Mouse (Mus musculus) midbrain, embryonic 14.5 days (tissue): ENCODE results near the gene Il9r. TPM values are rescaled to one million over a fixed set of nuclear protein-coding genes. Genes with fewer than 3 reads are reported as not detected.

ENCODE experiments used
- ATAC-seq: fragments of 200-750 bp; cut with Nextera tagmentation; 2 replicates; pipeline ENCODE4 v1.8.0; 2017; ENCODE audit warnings: moderate number of reproducible peaks, moderate library complexity; ENCODE audit not compliant: low FRiP score, low TSS enrichment
- DNase-seq: peaks from one replicate; pipeline ENCODE4 v3.0.0-alpha.2; 2015
- H3K27ac ChIP-seq: fragments of 300-500 bp; sonication (generic); replicated peaks from 2 replicates; pipeline ENCODE4 v1.5.1; 2014; ENCODE audit warnings: mild to moderate bottlenecking, low read depth, low read length, moderate library complexity
- H3K27me3 ChIP-seq: fragments of 300-500 bp; sonication (generic); 2 replicates; pipeline ENCODE4 v1.6.1; 2014; ENCODE audit warnings: low read length, control low read depth, mixed read lengths; ENCODE audit not compliant: control insufficient read depth, insufficient read depth
- H3K36me3 ChIP-seq: fragments of 300-500 bp; sonication (generic); 2 replicates; pipeline ENCODE4 v1.6.1; 2014; ENCODE audit warnings: low read length, control low read depth; ENCODE audit not compliant: control insufficient read depth, insufficient read depth
- H3K4me1 ChIP-seq: fragments of 300-500 bp; sonication (generic); 2 replicates; pipeline ENCODE4 v1.6.1; 2014; ENCODE audit warnings: mild to moderate bottlenecking, antibody characterized with exemption, low read length, control low read depth; ENCODE audit not compliant: control insufficient read depth, insufficient read depth
- H3K4me2 ChIP-seq: fragments of 300-500 bp; sonication (generic); 2 replicates; pipeline ENCODE4 v1.6.1; 2014; ENCODE audit warnings: mild to moderate bottlenecking, low read length, moderate library complexity
- H3K4me3 ChIP-seq: fragments of 300-500 bp; sonication (generic); replicated peaks from 2 replicates; pipeline ENCODE4 v1.5.1; 2014; ENCODE audit warnings: low read depth, low read length
- H3K9ac ChIP-seq: fragments of 300-500 bp; sonication (generic); replicated peaks from 2 replicates; pipeline ENCODE4 v1.6.1; 2014; ENCODE audit warnings: mild to moderate bottlenecking, low read length, moderate library complexity
- H3K9me3 ChIP-seq: fragments of 300-500 bp; sonication (generic); 2 replicates; pipeline ENCODE4 v1.6.1; 2016; ENCODE audit warnings: low read length, control low read depth, mixed read lengths; ENCODE audit not compliant: control insufficient read depth
- WGBS: fragments of 180-500 bp; shearing (Covaris S2); extraction: QIAGEN DNeasy Blood & Tissue Kit; methylation state at CpG from one replicate; pipeline ENCODE4 v1.1.7; 2014; 5-methylcytosine and 5-hydroxymethylcytosine counted together
- polyA plus RNA-seq: library from polyadenylated mRNA; unstranded; fragments of >200 nt; fragmentation: Nextera tagmentation; extraction: Ambion mirVana; gene quantifications from 2 replicates; pipeline ENCODE4 v1.2.1, GENCODE M21; 2014

Gene Il9r
- polyA plus RNA-seq, 1 experiment from 2014 or later: not detected

- Histone ChIP-seq H3K27me3 (no peaks in the 10 kb centered on the region), H3K9ac (no peak overlapping the region), H3K4me2 (no peak overlapping the region), H3K36me3 (no peaks in the 10 kb centered on the region), H3K27ac (no peak overlapping the region), H3K9me3 (no peaks in the 10 kb centered on the region), H3K4me3 (no peak overlapping the region), H3K4me1 (no peaks in the 10 kb centered on the region)
- 88% methylated on average over 4 of the region's 4 CpGs for WGBS
- DNase-seq (no peak), ATAC-seq (no peak)
These were observed 12.8 kb downstream of the Il9r start for GRCm38 (mm10) chr11:32187256-32187655.

GRCm38 (mm10) chr11:32186031-32186430 is 14.0 kb downstream of the Il9r start:
- ATAC-seq (no peak), DNase-seq (no peak)
- Histone ChIP-seq H3K9ac (no peak overlapping the region), H3K36me3 (no peaks in the 10 kb centered on the region), H3K27me3 (no peaks in the 10 kb centered on the region), H3K9me3 (no peaks in the 10 kb centered on the region), H3K4me1 (no peaks in the 10 kb centered on the region), H3K4me3 (no peak overlapping the region), H3K27ac (no peak overlapping the region), H3K4me2 (no peak overlapping the region)
- 83% methylated on average over 3 of the region's 3 CpGs for WGBS

GRCm38 (mm10) chr11:32184469-32184868 is 15.6 kb downstream of the Il9r start:
- no peaks in the 10 kb centered on the region for H3K9me3 ChIP-seq
- H3K4me2 ChIP-seq: no peak overlapping the region
- no peak overlapping the region for H3K27ac ChIP-seq
- no peaks in the 10 kb centered on the region for H3K36me3 ChIP-seq
- H3K4me3 ChIP-seq: no peak overlapping the region
- H3K9ac ChIP-seq: no peak overlapping the region
- H3K27me3 ChIP-seq: no peaks in the 10 kb centered on the region
- WGBS: 92% methylated on average over 8 of the region's 8 CpGs
- no peak for ATAC-seq
- no peak for DNase-seq
- H3K4me1 ChIP-seq: no peaks in the 10 kb centered on the region

- 49% methylated on average over 24 of the region's 25 CpGs for WGBS
- no peak; the same call in 1 of the 2 replicates for ATAC-seq
- Histone ChIP-seq H3K9me3 (no peaks in the 10 kb centered on the region), H3K4me2 (no peak overlapping the region), H3K9ac (no peak overlapping the region), H3K27ac (no peak overlapping the region), H3K27me3 (no peaks in the 10 kb centered on the region), H3K36me3 (no peaks in the 10 kb centered on the region), H3K4me1 (no peaks in the 10 kb centered on the region), H3K4me3 (no peak overlapping the region)
- peak; percentile 92 for DNase-seq
These were observed 17.9 kb downstream of the Il9r start for GRCm38 (mm10) chr11:32181973-32182868.

DNA sequence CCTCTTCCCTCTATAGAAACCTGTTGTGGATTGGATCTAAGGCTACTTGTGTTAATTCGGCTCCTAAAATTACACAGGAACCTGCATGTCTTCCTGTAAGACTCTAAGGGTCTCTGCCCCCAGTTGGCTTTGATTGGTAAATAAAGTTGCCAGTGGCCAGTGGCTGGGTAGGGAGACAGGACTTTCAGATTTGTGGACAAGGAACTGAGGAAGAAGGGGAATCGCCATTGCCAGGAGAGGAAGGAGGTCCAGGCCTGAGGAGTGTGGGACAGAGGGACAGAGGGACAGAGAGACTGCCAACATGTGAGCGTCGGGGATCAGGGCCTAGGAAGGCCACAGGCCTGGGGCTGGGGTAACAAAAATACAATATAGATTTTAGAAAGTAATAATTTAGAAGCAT is 18.8 kb downstream of the Il9r start:
- H3K36me3 ChIP-seq: no peaks in the 10 kb centered on the region
- H3K27ac ChIP-seq: no peak overlapping the region
- no peaks in the 10 kb centered on the region for H3K4me1 ChIP-seq
- H3K9me3 ChIP-seq: no peaks in the 10 kb centered on the region
- H3K9ac ChIP-seq: no peak overlapping the region
- DNase-seq: no peak
- ATAC-seq: no peak
- no peak overlapping the region for H3K4me3 ChIP-seq
- no peak overlapping the region for H3K4me2 ChIP-seq
- WGBS: 85% methylated on average over 4 of the region's 4 CpGs
- no peaks in the 10 kb centered on the region for H3K27me3 ChIP-seq

- Histone ChIP-seq H3K9me3 (no peaks in the 10 kb centered on the region), H3K27ac (no peak overlapping the region), H3K27me3 (no peaks in the 10 kb centered on the region), H3K4me1 (no peaks in the 10 kb centered on the region), H3K36me3 (no peaks in the 10 kb centered on the region), H3K4me2 (no peak overlapping the region), H3K4me3 (no peak overlapping the region), H3K9ac (no peak overlapping the region)
- 78% methylated on average over 1 of the region's 1 CpGs for WGBS
- no peak for DNase-seq
- no peak for ATAC-seq
These were observed 21.6 kb downstream of the Il9r start for GRCm38 (mm10) chr11:32178506-32178905.

DNA sequence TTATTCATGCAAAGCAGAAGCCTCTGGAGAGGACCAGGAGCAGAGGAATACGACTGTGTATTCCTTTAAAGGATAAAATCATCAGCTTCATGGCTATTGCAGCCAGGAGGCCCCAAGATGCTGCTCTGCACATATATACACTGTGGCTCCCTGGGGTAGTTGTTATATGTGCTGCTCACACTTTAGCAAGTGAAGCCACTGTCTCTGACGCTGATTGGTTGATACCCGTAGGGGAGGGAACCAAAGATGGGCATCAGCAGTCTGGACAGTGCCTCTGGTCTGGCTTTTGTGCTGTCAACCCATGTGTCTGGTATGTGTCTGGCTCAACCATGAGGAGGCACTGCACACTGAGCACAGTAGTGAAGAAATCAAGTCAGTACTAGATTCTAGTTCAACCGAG is 33.4 kb downstream of the Il9r start:
- Histone ChIP-seq H3K36me3 (no peaks in the 10 kb centered on the region), H3K27ac (no peak overlapping the region), H3K4me3 (no peak overlapping the region), H3K9ac (no peak overlapping the region), H3K9me3 (no peaks in the 10 kb centered on the region), H3K4me1 (peaks cover 7% of the 10 kb centered on the region), H3K27me3 (no peaks in the 10 kb centered on the region), H3K4me2 (no peak overlapping the region)
- DNase-seq (no peak), ATAC-seq (no peak)
- WGBS: 69% methylated on average over 4 of the region's 4 CpGs

DNA sequence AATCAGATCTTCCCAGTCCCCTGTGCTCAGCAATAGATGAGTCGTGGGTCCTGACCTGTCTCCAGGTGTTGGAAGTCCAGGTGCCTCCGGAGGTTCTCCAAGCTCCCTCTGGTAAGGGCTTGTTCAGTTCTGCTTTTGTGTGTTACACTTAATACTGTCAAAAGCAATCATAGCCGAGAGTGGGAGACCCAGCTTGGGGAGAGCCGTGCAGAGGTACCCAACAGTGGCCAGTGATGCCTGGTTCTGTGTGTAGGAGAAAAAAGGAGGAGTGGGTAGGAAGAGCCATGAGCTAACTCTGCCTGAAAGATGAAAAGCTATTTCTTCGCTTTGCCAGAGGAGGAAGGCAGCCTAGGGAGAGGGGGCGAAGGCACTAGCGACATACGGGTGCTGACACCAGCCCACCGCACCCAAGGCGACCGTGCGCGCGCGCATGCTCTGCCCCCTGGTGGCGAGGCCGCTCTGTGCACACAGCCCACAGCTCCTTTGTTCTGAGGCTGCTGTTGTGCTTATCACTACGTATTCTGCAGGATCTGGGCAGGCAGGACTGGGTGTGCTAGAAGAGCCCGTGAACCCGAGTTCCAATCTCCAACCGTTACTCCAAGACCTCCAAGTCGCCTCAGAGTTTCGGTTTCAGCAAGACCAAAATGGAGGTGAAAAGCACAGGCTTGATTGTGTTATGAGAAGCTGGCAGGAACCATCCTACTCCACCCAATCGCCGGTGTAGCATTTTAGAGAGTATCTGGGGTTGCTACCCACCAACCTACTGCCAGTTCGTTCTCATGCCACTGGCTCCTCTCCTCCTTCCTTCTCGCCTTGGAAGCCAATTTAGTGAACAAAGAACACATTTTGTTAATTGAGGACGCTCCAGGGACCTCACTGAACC is 37.9 kb downstream of the Il9r start:
- no peaks in the 10 kb centered on the region for H3K9me3 ChIP-seq
- peaks cover 43% of the 10 kb centered on the region for H3K4me1 ChIP-seq
- H3K4me2 ChIP-seq: peak overlapping the region; percentile 63
- H3K36me3 ChIP-seq: no peaks in the 10 kb centered on the region
- DNase-seq (peak; percentile 95), ATAC-seq (peak; percentile 91)
- H3K27ac ChIP-seq: peak overlapping the region; percentile 91
- H3K27me3 ChIP-seq: no peaks in the 10 kb centered on the region
- H3K9ac ChIP-seq: peak overlapping the region; percentile 62
- H3K4me3 ChIP-seq: peak overlapping the region; percentile 23
- 13% methylated on average over 28 of the region's 28 CpGs for WGBS
